Mouse (Mus musculus): ENCODE results near the gene Ykt6. TPM values are rescaled to one million over a fixed set of nuclear protein-coding genes. Genes with fewer than 3 reads are reported as not detected.

Ykt6 gene
- polyA plus RNA-seq, 1 experiment = 33.7 TPM

DNA sequence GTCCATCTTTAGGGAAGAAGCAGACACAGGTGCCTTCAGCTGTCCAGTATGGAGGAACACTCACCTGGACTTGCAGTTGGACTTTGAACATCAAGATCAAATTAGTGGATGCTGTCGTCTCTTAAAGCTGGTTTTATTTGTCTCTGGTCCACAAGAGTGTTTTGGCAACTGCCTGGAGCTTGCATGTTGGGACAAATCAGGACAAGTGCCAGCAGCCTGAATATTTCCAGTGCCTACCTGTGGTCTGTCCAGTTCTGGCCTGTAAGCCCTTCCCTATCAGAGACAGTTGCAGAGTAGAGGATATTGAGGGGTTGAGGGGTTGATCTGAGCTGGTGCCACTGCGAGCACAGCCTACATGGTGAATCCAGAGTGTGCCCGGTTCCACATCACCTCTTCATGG lies 11.3 kb downstream of the Ykt6 start:
- Histone ChIP-seq H3K36me3 (ENCODE audit: control insufficient read depth, insufficient read depth, low read length) (peaks cover 9% of the 10 kb centered on the region), H3K27ac (ENCODE audit: control insufficient read depth, insufficient read depth, low read depth, low read length) (no peak overlapping the region), H3K4me3 (ENCODE audit: control insufficient read depth, low read depth, low read length) (no peak overlapping the region), H3K4me1 (ENCODE audit: control insufficient read depth, insufficient read depth, low read length) (no peaks in the 10 kb centered on the region), H3K27me3 (ENCODE audit: control insufficient read depth, insufficient read depth, low read length) (no peaks in the 10 kb centered on the region)
- no peak for TF ChIP-seq POLR2A (IDR thresholded peaks at IDR 0.05; ENCODE audit: control insufficient read depth, low read depth, low read length)

DNA sequence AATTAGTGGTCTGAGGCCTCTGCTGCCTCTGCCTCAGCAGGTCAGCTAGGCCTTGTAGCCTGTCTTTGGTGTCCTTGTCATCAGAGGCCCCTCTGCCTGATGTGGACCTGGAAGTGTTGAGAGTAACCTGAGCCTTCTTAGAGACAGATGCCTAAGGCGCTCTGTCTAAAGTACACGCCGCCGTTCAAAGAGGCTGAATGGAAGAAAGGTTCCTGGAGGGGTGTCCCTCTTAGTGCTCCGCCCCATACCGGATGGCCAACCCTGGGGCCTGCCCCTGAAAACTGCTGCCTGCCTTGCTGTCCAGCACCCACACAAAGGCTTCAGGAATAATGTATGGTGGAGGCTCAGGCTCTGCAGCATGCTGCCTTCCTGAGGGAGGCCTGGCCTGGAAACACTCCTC lies 12.7 kb downstream of the Ykt6 start:
- Histone ChIP-seq H3K27ac (ENCODE audit: control insufficient read depth, insufficient read depth, low read depth, low read length) (no peak overlapping the region), H3K4me1 (ENCODE audit: control insufficient read depth, insufficient read depth, low read length) (peaks cover 7% of the 10 kb centered on the region), H3K4me3 (ENCODE audit: control insufficient read depth, low read depth, low read length) (no peak overlapping the region), H3K36me3 (ENCODE audit: control insufficient read depth, insufficient read depth, low read length) (peaks cover 9% of the 10 kb centered on the region), H3K27me3 (ENCODE audit: control insufficient read depth, insufficient read depth, low read length) (no peaks in the 10 kb centered on the region)
- TF ChIP-seq CTCF (IDR thresholded peaks at IDR 0.05; ENCODE audit: control insufficient read depth, insufficient read depth, insufficient replicate concordance, low read depth, low read length) (no peak), POLR2A (IDR thresholded peaks at IDR 0.05; ENCODE audit: control insufficient read depth, low read depth, low read length) (no peak)

DNA sequence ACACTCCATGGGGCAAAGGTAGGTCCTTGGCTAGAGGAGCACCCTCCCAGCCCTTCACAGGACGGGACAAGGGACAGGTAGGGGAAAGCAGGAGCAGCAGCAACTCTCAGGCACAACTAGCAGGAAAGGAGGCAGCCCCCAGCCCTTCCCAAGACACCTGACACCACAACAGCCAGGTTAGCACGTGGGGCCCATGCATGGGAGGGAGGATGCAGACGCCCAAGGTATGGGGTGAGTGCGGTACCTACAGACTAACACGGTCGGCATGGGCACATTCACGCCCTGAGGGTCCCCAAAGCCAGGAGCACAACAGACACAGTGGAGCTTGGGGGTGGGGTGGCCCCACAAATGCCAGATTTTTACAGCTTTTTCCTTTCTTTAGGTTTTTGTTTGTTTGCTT lies 15.7 kb downstream of the Ykt6 start:
- Histone ChIP-seq H3K27ac (ENCODE audit: control insufficient read depth, insufficient read depth, low read depth, low read length) (no peak overlapping the region), H3K4me1 (ENCODE audit: control insufficient read depth, insufficient read depth, low read length) (peaks cover 7% of the 10 kb centered on the region), H3K36me3 (ENCODE audit: control insufficient read depth, insufficient read depth, low read length) (peaks cover 1% of the 10 kb centered on the region), H3K4me3 (ENCODE audit: control insufficient read depth, low read depth, low read length) (no peak overlapping the region), H3K27me3 (ENCODE audit: control insufficient read depth, insufficient read depth, low read length) (no peaks in the 10 kb centered on the region)
- TF ChIP-seq CTCF (IDR thresholded peaks at IDR 0.05; ENCODE audit: control insufficient read depth, insufficient read depth, insufficient replicate concordance, low read depth, low read length) (no peak), POLR2A (IDR thresholded peaks at IDR 0.05; ENCODE audit: control insufficient read depth, low read depth, low read length) (no peak)

- H3K27ac ChIP-seq (ENCODE audit: control insufficient read depth, insufficient read depth, low read depth, low read length) = no peak overlapping the region
- H3K27me3 ChIP-seq (ENCODE audit: control insufficient read depth, insufficient read depth, low read length) = no peaks in the 10 kb centered on the region
- TF ChIP-seq CTCF (IDR thresholded peaks at IDR 0.05; ENCODE audit: control insufficient read depth, insufficient read depth, insufficient replicate concordance, low read depth, low read length) = no peak
- no peak for TF ChIP-seq POLR2A (IDR thresholded peaks at IDR 0.05; ENCODE audit: control insufficient read depth, low read depth, low read length)
- no peaks in the 10 kb centered on the region for H3K36me3 ChIP-seq (ENCODE audit: control insufficient read depth, insufficient read depth, low read length)
- H3K4me3 ChIP-seq (ENCODE audit: control insufficient read depth, low read depth, low read length) = no peak overlapping the region
- peaks cover 7% of the 10 kb centered on the region for H3K4me1 ChIP-seq (ENCODE audit: control insufficient read depth, insufficient read depth, low read length)
Observed at GRCm38 (mm10) chr11:5973151-5973550, 17.7 kb downstream of the Ykt6 start.

DNA sequence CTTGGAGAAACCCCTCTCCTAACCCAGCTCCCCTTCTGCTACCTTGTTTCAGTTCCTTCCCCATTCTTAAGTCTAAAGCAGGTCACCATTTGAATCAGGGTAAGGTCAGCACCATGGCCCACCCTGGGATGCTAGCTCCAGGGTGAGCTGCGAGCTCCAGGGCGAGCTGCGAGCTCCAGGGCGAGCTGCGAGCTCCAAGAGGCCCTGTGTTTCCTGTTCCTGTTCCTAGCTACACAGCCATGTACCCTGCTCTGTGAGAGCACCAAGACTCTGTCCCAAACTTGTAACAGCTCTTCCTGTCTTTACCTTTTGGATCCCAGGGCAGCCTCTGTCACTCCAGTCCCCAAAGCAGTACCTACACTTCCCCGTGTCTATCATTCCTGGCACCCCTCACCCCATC lies 18.6 kb downstream of the Ykt6 start:
- TF ChIP-seq CTCF (IDR thresholded peaks at IDR 0.05; ENCODE audit: control insufficient read depth, insufficient read depth, insufficient replicate concordance, low read depth, low read length) (no peak), POLR2A (IDR thresholded peaks at IDR 0.05; ENCODE audit: control insufficient read depth, low read depth, low read length) (no peak)
- Histone ChIP-seq H3K4me3 (ENCODE audit: control insufficient read depth, low read depth, low read length) (no peak overlapping the region), H3K27me3 (ENCODE audit: control insufficient read depth, insufficient read depth, low read length) (no peaks in the 10 kb centered on the region), H3K36me3 (ENCODE audit: control insufficient read depth, insufficient read depth, low read length) (no peaks in the 10 kb centered on the region), H3K27ac (ENCODE audit: control insufficient read depth, insufficient read depth, low read depth, low read length) (no peak overlapping the region), H3K4me1 (ENCODE audit: control insufficient read depth, insufficient read depth, low read length) (peaks cover 7% of the 10 kb centered on the region)

GRCm38 (mm10) chr11:5975068-5975467 lies 19.6 kb downstream of the Ykt6 start:
- H3K36me3 ChIP-seq (ENCODE audit: control insufficient read depth, insufficient read depth, low read length) = no peaks in the 10 kb centered on the region
- no peaks in the 10 kb centered on the region for H3K27me3 ChIP-seq (ENCODE audit: control insufficient read depth, insufficient read depth, low read length)
- no peak overlapping the region for H3K4me3 ChIP-seq (ENCODE audit: control insufficient read depth, low read depth, low read length)
- H3K4me1 ChIP-seq (ENCODE audit: control insufficient read depth, insufficient read depth, low read length) = peaks cover 7% of the 10 kb centered on the region
- no peak overlapping the region for H3K27ac ChIP-seq (ENCODE audit: control insufficient read depth, insufficient read depth, low read depth, low read length)
- TF ChIP-seq CTCF (IDR thresholded peaks at IDR 0.05; ENCODE audit: control insufficient read depth, insufficient read depth, insufficient replicate concordance, low read depth, low read length) (no peak), POLR2A (IDR thresholded peaks at IDR 0.05; ENCODE audit: control insufficient read depth, low read depth, low read length) (no peak)

- TF ChIP-seq CTCF (IDR thresholded peaks at IDR 0.05; ENCODE audit: control insufficient read depth, insufficient read depth, insufficient replicate concordance, low read depth, low read length) (no peak), POLR2A (IDR thresholded peaks at IDR 0.05; ENCODE audit: control insufficient read depth, low read depth, low read length) (no peak)
- H3K27ac ChIP-seq (ENCODE audit: control insufficient read depth, insufficient read depth, low read depth, low read length) = no peak overlapping the region
- no peaks in the 10 kb centered on the region for H3K27me3 ChIP-seq (ENCODE audit: control insufficient read depth, insufficient read depth, low read length)
- H3K4me1 ChIP-seq (ENCODE audit: control insufficient read depth, insufficient read depth, low read length) = peaks cover 7% of the 10 kb centered on the region
- no peak overlapping the region for H3K4me3 ChIP-seq (ENCODE audit: control insufficient read depth, low read depth, low read length)
- no peaks in the 10 kb centered on the region for H3K36me3 ChIP-seq (ENCODE audit: control insufficient read depth, insufficient read depth, low read length)
Observed at GRCm38 (mm10) chr11:5976106-5976505, 20.6 kb downstream of the Ykt6 start.

GRCm38 (mm10) chr11:5979088-5979487 lies 23.6 kb downstream of the Ykt6 start:
- TF ChIP-seq POLR2A (IDR thresholded peaks at IDR 0.05; ENCODE audit: control insufficient read depth, low read depth, low read length) (no peak), CTCF (IDR thresholded peaks at IDR 0.05; ENCODE audit: control insufficient read depth, insufficient read depth, insufficient replicate concordance, low read depth, low read length) (0 out of 2 replicates have a peak, but pooled peaks have one; percentile 1)
- no peaks in the 10 kb centered on the region; the same call in 1 of the 2 replicates for H3K4me1 ChIP-seq (ENCODE audit: control insufficient read depth, insufficient read depth, low read length)
- no peaks in the 10 kb centered on the region for H3K27me3 ChIP-seq (ENCODE audit: control insufficient read depth, insufficient read depth, low read length)
- no peaks in the 10 kb centered on the region for H3K36me3 ChIP-seq (ENCODE audit: control insufficient read depth, insufficient read depth, low read length)
- no peak overlapping the region for H3K27ac ChIP-seq (ENCODE audit: control insufficient read depth, insufficient read depth, low read depth, low read length)
- no peak overlapping the region for H3K4me3 ChIP-seq (ENCODE audit: control insufficient read depth, low read depth, low read length)
